Mouse (Mus musculus) right cerebral cortex, postnatal 14 days (tissue): Measurements from ENCODE around the gene 9530068E07Rik.

Experiments
- DNase-seq: peaks from one replicate; pipeline ENCODE4 v3.0.0; 2022

Gene 9530068E07Rik

GRCm38 (mm10) chr11:52431594-52431993 is 35.4 kb downstream of the 9530068E07Rik start:
- peak; percentile 39 for DNase-seq

GRCm38 (mm10) chr11:52432148-52432547 is 35.9 kb downstream of the 9530068E07Rik start:
- DNase-seq: no peak

- DNase-seq: peak; percentile 16
These were observed 37.0 kb downstream of the 9530068E07Rik start for GRCm38 (mm10) chr11:52433076-52433796.

GRCm38 (mm10) chr11:52433797-52434195 is 37.6 kb downstream of the 9530068E07Rik start:
- no peak for DNase-seq

GRCm38 (mm10) chr11:52435466-52435865 is 39.2 kb downstream of the 9530068E07Rik start:
- DNase-seq: no peak

GRCm38 (mm10) chr11:52437123-52437522 is 40.9 kb downstream of the 9530068E07Rik start:
- peak; percentile 42 for DNase-seq

- DNase-seq: peak; percentile 20
These were observed 44.9 kb downstream of the 9530068E07Rik start for GRCm38 (mm10) chr11:52441096-52441495.

- no peak for DNase-seq
These were observed 51.0 kb downstream of the 9530068E07Rik start for GRCm38 (mm10) chr11:52447242-52447641.

GRCm38 (mm10) chr11:52449004-52449403 is 52.8 kb downstream of the 9530068E07Rik start:
- no peak for DNase-seq

- DNase-seq: no peak
These were observed 62.1 kb downstream of the 9530068E07Rik start for GRCm38 (mm10) chr11:52458281-52458680.
